Mouse (Mus musculus) lung, postnatal 0 days (tissue): ENCODE measurements around the gene Trio. TPM values are rescaled to one million over a fixed set of nuclear protein-coding genes. Genes with fewer than 3 reads are reported as not detected.

Source experiments
- ATAC-seq: fragments of 200-750 bp; cut with Nextera tagmentation; 2 replicates; pipeline ENCODE4 v1.8.0; 2017; ENCODE audit warnings: moderate library complexity
- DNase-seq: peaks from one replicate; pipeline ENCODE4 v3.0.0-alpha.2; 2016; ENCODE audit warnings: low spot score
- H3K27ac ChIP-seq: fragments of 300-500 bp; sonication (generic); 2 replicates; pipeline ENCODE4 v1.5.1; 2014; ENCODE audit warnings: antibody characterized with exemption, mild to moderate bottlenecking, low read length, mixed read lengths
- H3K27me3 ChIP-seq: fragments of 300-500 bp; sonication (generic); replicated peaks from 2 replicates; pipeline ENCODE4 v1.6.1; 2014; ENCODE audit warnings: low read length, mixed read lengths; ENCODE audit not compliant: insufficient read depth
- H3K36me3 ChIP-seq: fragments of 300-500 bp; sonication (generic); 2 replicates; pipeline ENCODE4 v1.6.1; 2014; ENCODE audit warnings: low read length, mixed read lengths; ENCODE audit not compliant: insufficient read depth
- H3K4me1 ChIP-seq: fragments of 300-500 bp; sonication (generic); 2 replicates; pipeline ENCODE4 v1.6.1; 2014; ENCODE audit warnings: antibody characterized with exemption, low read depth, low read length, mixed read lengths; ENCODE audit not compliant: insufficient read depth
- H3K4me2 ChIP-seq: fragments of 300-500 bp; sonication (generic); replicated peaks from 2 replicates; pipeline ENCODE4 v1.6.1; 2014; ENCODE audit warnings: low read depth, mild to moderate bottlenecking, low read length, moderate library complexity, mixed read lengths
- H3K4me3 ChIP-seq: fragments of 300-500 bp; sonication (generic); 2 replicates; pipeline ENCODE4 v1.5.1; 2014; ENCODE audit warnings: low read depth, low read length
- H3K9ac ChIP-seq: fragments of 300-500 bp; sonication (generic); replicated peaks from 2 replicates; pipeline ENCODE4 v1.6.1; 2014; ENCODE audit warnings: low read depth, mild to moderate bottlenecking
- H3K9me3 ChIP-seq: fragments of 300-500 bp; sonication (generic); 2 replicates; pipeline ENCODE4 v1.6.1; 2016; ENCODE audit warnings: low read length, mixed read lengths
- CTCF ChIP-seq: IDR thresholded peaks from 2 replicates; pipeline ENCODE4 v1.5.1; 2016; ENCODE audit warnings: antibody characterized with exemption, mild to moderate bottlenecking
- EP300 ChIP-seq: IDR thresholded peaks from 2 replicates; pipeline ENCODE4 v1.6.1; 2016; ENCODE audit warnings: antibody characterized with exemption, mild to moderate bottlenecking, control low read depth
- WGBS: fragments of 180-500 bp; shearing (Covaris S2); extraction: QIAGEN DNeasy Blood & Tissue Kit; methylation state at CpG from one replicate; pipeline ENCODE4 v1.1.7; 2014; 5-methylcytosine and 5-hydroxymethylcytosine counted together
- polyA plus RNA-seq: library from polyadenylated mRNA; unstranded; fragments of >200 nt; fragmentation: Nextera tagmentation; extraction: Ambion mirVana; gene quantifications from 2 replicates; pipeline ENCODE4 v1.2.1, GENCODE M21; 2015

Gene Trio
- polyA plus RNA-seq, 1 experiment from 2014 or later, result 15.6 TPM

DNA sequence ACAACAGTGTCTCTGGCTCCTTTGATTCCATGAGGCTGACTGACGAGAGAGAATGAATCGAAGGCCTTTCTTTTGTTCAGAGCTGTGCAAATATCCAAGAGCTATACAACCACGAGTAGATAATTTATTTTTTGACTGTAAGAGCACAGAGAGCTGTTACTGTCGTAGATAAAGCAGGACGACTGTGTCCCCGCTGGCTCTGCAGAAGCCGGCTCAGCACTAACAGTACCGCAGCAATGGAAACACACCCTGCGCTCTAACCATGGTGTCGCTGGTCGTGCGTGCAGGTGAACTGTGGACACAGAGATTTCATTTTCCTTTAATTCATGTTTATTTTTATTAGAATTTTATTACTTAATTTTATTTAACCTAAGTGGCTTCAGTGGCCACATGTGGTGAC, 131.5 kb downstream of the Trio start:
- WGBS, result 88% methylated on average over 12 of the region's 12 CpGs
- Histone ChIP-seq H3K4me1 (no peaks in the 10 kb centered on the region), H3K27ac (no peak overlapping the region), H3K9me3 (no peaks in the 10 kb centered on the region), H3K4me2 (no peak overlapping the region), H3K4me3 (no peak overlapping the region), H3K36me3 (peaks cover 5% of the 10 kb centered on the region), H3K27me3 (no peaks in the 10 kb centered on the region), H3K9ac (no peak overlapping the region)
- ATAC-seq (no peak), DNase-seq (no peak)
- TF ChIP-seq EP300 (no peak), CTCF (no peak)

DNA sequence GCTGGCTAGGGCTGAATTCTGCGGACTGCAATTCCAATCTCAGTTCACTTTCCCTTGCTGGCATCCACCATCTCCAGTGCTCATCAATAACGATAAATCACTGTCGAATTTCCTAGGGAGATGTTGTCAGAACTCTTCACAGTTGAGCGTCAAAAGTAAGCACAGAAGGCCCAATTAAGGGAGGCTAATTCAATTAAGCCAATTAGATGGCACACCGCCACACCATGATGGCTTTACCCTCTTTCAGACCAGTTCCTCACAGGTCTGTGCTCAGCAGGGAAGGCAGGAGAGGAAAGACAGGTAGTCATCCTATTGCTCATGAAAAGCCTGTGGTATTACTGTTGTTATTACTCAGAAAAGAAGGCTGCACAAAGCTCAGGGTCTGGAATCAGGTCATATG, 133.6 kb downstream of the Trio start:
- Histone ChIP-seq H3K9ac (no peak overlapping the region), H3K36me3 (peaks cover 8% of the 10 kb centered on the region; the same call in 1 of the 2 replicates), H3K4me2 (no peak overlapping the region), H3K27me3 (no peaks in the 10 kb centered on the region), H3K4me1 (no peaks in the 10 kb centered on the region), H3K4me3 (no peak overlapping the region), H3K27ac (no peak overlapping the region), H3K9me3 (no peaks in the 10 kb centered on the region)
- 80% methylated on average over 5 of the region's 5 CpGs for WGBS
- TF ChIP-seq CTCF (no peak), EP300 (no peak)
- ATAC-seq, result no peak
- DNase-seq, result no peak

DNA sequence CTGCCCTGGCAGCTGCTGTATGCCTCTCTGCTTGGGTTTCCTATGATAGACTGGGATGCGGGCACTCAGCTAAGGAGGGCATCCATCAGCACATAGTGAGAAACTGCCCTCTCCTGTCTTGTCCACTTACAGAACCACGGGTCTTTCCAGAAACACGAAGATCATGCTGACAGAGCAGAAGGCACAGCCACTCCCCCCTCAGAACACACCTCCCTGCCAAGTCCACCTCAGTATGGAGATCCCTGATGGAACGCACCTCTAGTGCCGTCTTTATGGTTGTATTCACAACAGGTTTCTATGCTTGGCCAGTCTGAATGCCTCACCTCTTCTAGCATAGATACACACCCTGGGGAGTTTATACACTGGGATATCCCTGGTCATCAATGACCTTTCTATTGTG, 135.0 kb downstream of the Trio start:
- ATAC-seq (no peak), DNase-seq (no peak)
- 84% methylated on average over 5 of the region's 5 CpGs for WGBS
- no peaks in the 10 kb centered on the region for H3K27me3 ChIP-seq
- TF ChIP-seq EP300, result no peak
- no peak for TF ChIP-seq CTCF
- H3K4me3 ChIP-seq, result no peak overlapping the region
- no peaks in the 10 kb centered on the region for H3K9me3 ChIP-seq
- no peak overlapping the region for H3K27ac ChIP-seq
- peaks cover 8% of the 10 kb centered on the region; the same call in 1 of the 2 replicates for H3K36me3 ChIP-seq
- H3K4me2 ChIP-seq, result no peak overlapping the region
- H3K9ac ChIP-seq, result no peak overlapping the region
- H3K4me1 ChIP-seq, result no peaks in the 10 kb centered on the region

DNA sequence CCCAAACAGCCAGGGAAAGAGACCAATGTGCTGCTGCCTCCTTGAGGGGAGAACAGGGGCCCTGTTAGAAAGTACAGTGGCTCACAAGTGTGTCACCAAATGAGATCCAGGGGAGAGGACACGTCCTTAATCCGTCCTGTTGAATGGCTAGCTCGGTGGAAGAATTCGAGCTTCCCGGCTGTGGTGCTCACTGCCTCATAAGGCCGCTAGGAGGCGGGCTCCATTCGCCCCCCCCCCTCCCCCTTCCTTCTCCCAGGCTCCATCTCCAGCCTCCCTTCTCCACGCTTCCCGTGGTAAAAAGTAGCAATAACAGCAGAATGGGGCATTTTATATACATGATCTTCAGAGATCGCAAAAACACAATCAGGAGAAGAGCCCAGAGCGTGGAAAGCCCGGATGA, 137.5 kb downstream of the Trio start:
- Histone ChIP-seq H3K4me1 (no peaks in the 10 kb centered on the region), H3K4me2 (no peak overlapping the region), H3K4me3 (no peak overlapping the region), H3K27ac (no peak overlapping the region), H3K36me3 (peaks cover 8% of the 10 kb centered on the region; the same call in 1 of the 2 replicates), H3K9ac (no peak overlapping the region), H3K9me3 (no peaks in the 10 kb centered on the region), H3K27me3 (no peaks in the 10 kb centered on the region)
- WGBS, result 68% methylated on average over 11 of the region's 13 CpGs
- TF ChIP-seq EP300, result no peak
- TF ChIP-seq CTCF, result peak; percentile 61
- ATAC-seq (no peak), DNase-seq (no peak)

DNA sequence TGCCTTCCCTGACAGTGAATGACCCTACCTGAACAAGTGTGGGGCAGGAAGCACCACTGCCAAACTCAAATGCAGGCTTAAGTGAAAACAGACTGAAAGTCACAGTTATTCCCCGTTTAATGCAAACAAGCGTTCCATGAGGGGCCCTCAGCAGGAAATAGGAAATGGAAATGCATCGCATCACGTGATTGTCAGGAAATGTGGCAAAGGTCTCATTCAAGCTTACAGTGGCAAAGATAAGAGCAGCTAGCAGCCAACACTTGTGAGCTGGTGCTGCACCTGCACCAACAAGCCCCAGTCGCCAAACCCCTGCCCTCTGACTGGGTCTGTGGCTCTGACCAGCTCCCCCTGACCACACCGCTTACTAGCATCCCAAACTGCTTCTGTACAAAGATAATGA, 138.7 kb downstream of the Trio start:
- Histone ChIP-seq H3K27ac (no peak overlapping the region), H3K4me1 (no peaks in the 10 kb centered on the region; the same call in 1 of the 2 replicates)
- WGBS, result 57% methylated on average over 6 of the region's 6 CpGs

DNA sequence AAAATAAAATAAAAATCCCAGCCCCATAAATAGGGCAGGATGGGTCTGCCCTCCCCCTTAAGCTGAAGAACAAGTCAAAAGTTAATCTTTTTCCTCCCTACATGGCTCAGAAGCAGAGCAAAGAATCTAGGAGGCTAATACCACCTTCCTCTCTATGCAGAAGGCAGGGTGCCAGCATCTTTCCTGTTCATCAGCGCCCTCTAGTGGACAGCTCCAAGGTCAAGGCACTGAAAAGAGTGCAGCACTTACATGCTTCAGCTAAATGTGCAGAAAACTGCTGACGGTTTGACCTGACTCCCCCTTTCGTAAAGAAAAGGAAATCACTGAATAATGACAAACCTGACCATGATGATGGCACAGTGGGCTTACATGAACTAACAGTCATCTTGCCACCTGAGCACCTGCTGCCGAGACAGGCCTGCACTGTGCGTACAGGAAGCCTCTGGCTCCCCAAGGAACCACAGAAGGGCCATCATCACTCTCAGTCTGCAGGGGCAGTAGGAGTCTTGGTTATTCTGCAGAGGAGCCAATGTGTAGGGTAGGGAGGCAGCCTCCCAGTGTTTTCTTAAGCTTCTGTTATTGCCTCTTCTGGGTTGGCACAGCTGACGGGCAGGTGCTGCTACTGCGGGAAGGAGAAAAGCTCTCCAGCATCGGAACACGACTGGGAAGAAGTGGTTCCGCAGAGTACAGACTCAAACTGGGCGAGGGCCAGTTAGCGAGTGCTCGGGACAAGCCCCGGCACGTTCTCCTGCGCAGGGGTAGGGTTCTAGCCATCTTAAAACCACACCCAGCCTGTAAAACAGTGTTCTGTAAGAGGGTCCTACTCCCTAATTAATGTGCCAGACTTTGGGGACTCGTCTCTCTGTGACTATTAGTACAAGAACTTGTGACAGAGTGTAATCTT, 141.0 kb downstream of the Trio start:
- H3K36me3 ChIP-seq, result peaks cover 8% of the 10 kb centered on the region; the same call in 1 of the 2 replicates
- H3K4me1 ChIP-seq, result no peaks in the 10 kb centered on the region; the same call in 1 of the 2 replicates
- ATAC-seq (peak; percentile 73), DNase-seq (peak; percentile 80)
- no peak overlapping the region for H3K4me2 ChIP-seq
- no peak overlapping the region for H3K27ac ChIP-seq
- no peak overlapping the region for H3K9ac ChIP-seq
- WGBS, result 58% methylated on average over 17 of the region's 17 CpGs
- peak; percentile 95 for TF ChIP-seq CTCF
- no peak for TF ChIP-seq EP300
- H3K9me3 ChIP-seq, result no peaks in the 10 kb centered on the region
- H3K27me3 ChIP-seq, result no peaks in the 10 kb centered on the region
- H3K4me3 ChIP-seq, result no peak overlapping the region

More for the DNA sequence above, 138.7 kb downstream of the Trio start:
- Histone ChIP-seq H3K9me3 (no peaks in the 10 kb centered on the region), H3K4me2 (no peak overlapping the region), H3K27me3 (no peaks in the 10 kb centered on the region), H3K36me3 (peaks cover 8% of the 10 kb centered on the region; the same call in 1 of the 2 replicates), H3K4me3 (no peak overlapping the region), H3K9ac (no peak overlapping the region)
- DNase-seq (no peak), ATAC-seq (no peak)
- no peak for TF ChIP-seq CTCF
- no peak for TF ChIP-seq EP300
